Mouse (Mus musculus) stomach, postnatal 0 days (tissue): ENCODE data around the gene Strn. TPM values are rescaled to one million over a fixed set of nuclear protein-coding genes. Genes with fewer than 3 reads are reported as not detected.

ENCODE experiments used
- ATAC-seq: fragments of 200-750 bp; cut with Nextera tagmentation; 2 replicates; pipeline ENCODE4 v1.8.0; 2017; ENCODE audit not compliant: low FRiP score, low TSS enrichment
- DNase-seq: peaks from one replicate; pipeline ENCODE4 v3.0.0-alpha.2; 2016; ENCODE audit warnings: low spot score
- H3K27ac ChIP-seq: fragments of 300-500 bp; sonication (generic); replicated peaks from 2 replicates; pipeline ENCODE4 v1.5.1; 2014; ENCODE audit warnings: mild to moderate bottlenecking, control low read depth
- H3K27me3 ChIP-seq: fragments of 300-500 bp; sonication (generic); 2 replicates; pipeline ENCODE4 v1.6.1; 2014; ENCODE audit warnings: low read length; ENCODE audit not compliant: control insufficient read depth, insufficient read depth
- H3K36me3 ChIP-seq: fragments of 300-500 bp; sonication (generic); 2 replicates; pipeline ENCODE4 v1.6.1; 2014; ENCODE audit warnings: low read length, mixed read lengths; ENCODE audit not compliant: control insufficient read depth, insufficient read depth
- H3K4me1 ChIP-seq: fragments of 300-500 bp; sonication (generic); replicated peaks from 2 replicates; pipeline ENCODE4 v1.6.1; 2014; ENCODE audit warnings: antibody characterized with exemption; ENCODE audit not compliant: control insufficient read depth, insufficient read depth
- H3K4me2 ChIP-seq: fragments of 300-500 bp; sonication (generic); replicated peaks from 2 replicates; pipeline ENCODE4 v1.6.1; 2014; ENCODE audit warnings: low read depth, mild to moderate bottlenecking, control low read depth, moderate library complexity
- H3K4me3 ChIP-seq: fragments of 300-500 bp; sonication (generic); 2 replicates; pipeline ENCODE4 v1.5.1; 2014; ENCODE audit warnings: low read depth, low read length, control low read depth
- H3K9ac ChIP-seq: fragments of 300-500 bp; sonication (generic); 2 replicates; pipeline ENCODE4 v1.6.1; 2014; ENCODE audit warnings: mild to moderate bottlenecking, low read length, control low read depth, mixed read lengths
- H3K9me3 ChIP-seq: fragments of 300-500 bp; sonication (generic); 2 replicates; pipeline ENCODE4 v1.6.1; 2016; ENCODE audit warnings: low read length; ENCODE audit not compliant: control insufficient read depth
- CTCF ChIP-seq: IDR thresholded peaks from 2 replicates; pipeline ENCODE4 v1.5.1; 2016; ENCODE audit warnings: antibody characterized with exemption, low read depth, mild to moderate bottlenecking, moderate library complexity
- EP300 ChIP-seq: optimal IDR thresholded peaks from 2 replicates; pipeline ENCODE3; 2016; ENCODE audit warnings: antibody characterized with exemption
- WGBS: fragments of 180-500 bp; shearing (Covaris S2); extraction: QIAGEN DNeasy Blood & Tissue Kit; methylation state at CpG from one replicate; pipeline ENCODE4 v1.1.7; 2014; 5-methylcytosine and 5-hydroxymethylcytosine counted together
- polyA plus RNA-seq: library from polyadenylated mRNA; unstranded; fragments of >200 nt; fragmentation: Nextera tagmentation; extraction: Ambion mirVana; gene quantifications from 2 replicates; pipeline ENCODE4 v1.2.1, GENCODE M21; 2015

Strn gene
- polyA plus RNA-seq, 1 experiment from 2014 or later, result 3.3 TPM

GRCm38 (mm10) chr17:78738416-78738815 is 1.4 kb upstream of the Strn start:
- no peaks in the 10 kb centered on the region for H3K36me3 ChIP-seq
- peak; percentile 56 for TF ChIP-seq CTCF
- TF ChIP-seq EP300, result no peak
- peaks cover 4% of the 10 kb centered on the region; the same call in 1 of the 2 replicates for H3K4me1 ChIP-seq
- no peak overlapping the region for H3K27ac ChIP-seq
- no peaks in the 10 kb centered on the region for H3K27me3 ChIP-seq
- H3K9ac ChIP-seq, result no peak overlapping the region
- 61% methylated on average over 1 of the region's 1 CpGs for WGBS
- no peak for DNase-seq
- ATAC-seq, result no peak
- H3K4me3 ChIP-seq, result no peak overlapping the region
- no peak overlapping the region for H3K4me2 ChIP-seq
- H3K9me3 ChIP-seq, result no peaks in the 10 kb centered on the region

GRCm38 (mm10) chr17:78737771-78738170 is 775 bp upstream of the Strn start:
- TF ChIP-seq EP300 (no peak), CTCF (no peak)
- Histone ChIP-seq H3K27me3 (no peaks in the 10 kb centered on the region), H3K27ac (no peak overlapping the region), H3K4me3 (no peak overlapping the region), H3K9ac (no peak overlapping the region), H3K4me2 (no peak overlapping the region), H3K36me3 (no peaks in the 10 kb centered on the region), H3K4me1 (peaks cover 4% of the 10 kb centered on the region; the same call in 1 of the 2 replicates), H3K9me3 (no peaks in the 10 kb centered on the region)
- DNase-seq, result no peak
- ATAC-seq, result no peak
- WGBS, result 48% methylated on average over 2 of the region's 2 CpGs

GRCm38 (mm10) chr17:78736473-78736988 is 465 bp downstream of the Strn start:
- TF ChIP-seq EP300, result no peak
- peak; percentile 10; the same call in 1 of the 2 replicates for TF ChIP-seq CTCF
- peak; percentile 100 for DNase-seq

GRCm38 (mm10) chr17:78735731-78736472 is 1.1 kb downstream of the Strn start:
- peak; percentile 75 for ATAC-seq
- H3K4me1 ChIP-seq, result peaks cover 4% of the 10 kb centered on the region; the same call in 1 of the 2 replicates
- H3K4me2 ChIP-seq, result peak overlapping the region; percentile 74
- peak overlapping the region; percentile 92 for H3K9ac ChIP-seq
- H3K27me3 ChIP-seq, result no peaks in the 10 kb centered on the region
- under 1% methylated on average over 32 of the region's 39 CpGs for WGBS
- H3K4me3 ChIP-seq, result peak overlapping the region; percentile 96
- no peak for TF ChIP-seq CTCF
- no peak for TF ChIP-seq EP300
- H3K27ac ChIP-seq, result peak overlapping the region; percentile 93
- H3K36me3 ChIP-seq, result no peaks in the 10 kb centered on the region
- peak; percentile 20 for DNase-seq
- no peaks in the 10 kb centered on the region for H3K9me3 ChIP-seq

More at GRCm38 (mm10) chr17:78736473-78736988, 465 bp downstream of the Strn start:
- H3K9ac ChIP-seq, result peak overlapping the region; percentile 92
- peaks cover 4% of the 10 kb centered on the region; the same call in 1 of the 2 replicates for H3K4me1 ChIP-seq
- peak overlapping the region; percentile 93 for H3K27ac ChIP-seq
- WGBS, result under 1% methylated on average over 52 of the region's 60 CpGs
- H3K36me3 ChIP-seq, result no peaks in the 10 kb centered on the region
- H3K9me3 ChIP-seq, result no peaks in the 10 kb centered on the region
- no peaks in the 10 kb centered on the region for H3K27me3 ChIP-seq
- H3K4me2 ChIP-seq, result peak overlapping the region; percentile 79
- ATAC-seq, result peak; percentile 100
- H3K4me3 ChIP-seq, result peak overlapping the region; percentile 96

GRCm38 (mm10) chr17:78734806-78735205 is 2.2 kb downstream of the Strn start:
- TF ChIP-seq CTCF (no peak), EP300 (no peak)
- no peak for ATAC-seq

GRCm38 (mm10) chr17:78732056-78732455 is 4.9 kb downstream of the Strn start:
- 81% methylated on average over 1 of the region's 1 CpGs for WGBS
- TF ChIP-seq EP300, result no peak
- no peak for TF ChIP-seq CTCF
- no peaks in the 10 kb centered on the region for H3K27me3 ChIP-seq
- no peak overlapping the region for H3K9ac ChIP-seq
- ATAC-seq, result no peak
- no peak overlapping the region for H3K4me3 ChIP-seq
- no peaks in the 10 kb centered on the region; the same call in 1 of the 2 replicates for H3K4me1 ChIP-seq
- H3K4me2 ChIP-seq, result no peak overlapping the region
- DNase-seq, result no peak
- no peak overlapping the region for H3K27ac ChIP-seq
- no peaks in the 10 kb centered on the region for H3K36me3 ChIP-seq
- no peaks in the 10 kb centered on the region for H3K9me3 ChIP-seq

More at GRCm38 (mm10) chr17:78734806-78735205, 2.2 kb downstream of the Strn start:
- Histone ChIP-seq H3K36me3 (no peaks in the 10 kb centered on the region), H3K4me2 (peak overlapping the region; percentile 74), H3K9me3 (no peaks in the 10 kb centered on the region), H3K9ac (peak overlapping the region; percentile 18; the same call in 1 of the 2 replicates), H3K4me3 (peak overlapping the region; percentile 96), H3K27ac (no peak overlapping the region), H3K4me1 (peaks cover 4% of the 10 kb centered on the region; the same call in 1 of the 2 replicates), H3K27me3 (no peaks in the 10 kb centered on the region)
- WGBS, result 63% methylated on average over 10 of the region's 10 CpGs
- DNase-seq, result no peak
